Mouse (Mus musculus) mesoderm, embryonic 11.5 days (tissue): ENCODE results near the gene Tmem38b.

Experiments used
- DNase-seq: peaks from one replicate; pipeline ENCODE4 v3.0.0-alpha.2; 2012; ENCODE audit warnings: low read depth, low spot score

Tmem38b gene

DNA sequence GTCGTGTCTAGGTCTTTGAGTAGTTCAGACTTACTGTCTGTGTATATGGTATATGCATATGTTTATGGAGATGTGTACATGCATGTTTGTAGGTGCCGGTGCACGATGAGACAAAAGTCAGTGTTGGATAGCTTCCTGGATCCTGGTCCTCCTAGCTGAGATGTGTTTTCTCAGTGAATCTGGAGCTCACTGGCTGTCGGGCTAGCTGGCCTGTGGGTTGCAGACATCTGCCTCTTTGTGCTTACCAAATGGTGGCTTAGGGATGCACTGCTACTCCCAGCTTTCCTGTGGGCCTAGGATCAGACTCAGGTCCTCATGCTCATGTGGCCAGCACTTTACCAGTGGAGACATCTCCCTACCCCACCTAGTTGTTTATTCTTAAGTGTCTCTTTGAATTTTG, 4.2 kb downstream of the Tmem38b start:
- DNase-seq = no peak

DNA sequence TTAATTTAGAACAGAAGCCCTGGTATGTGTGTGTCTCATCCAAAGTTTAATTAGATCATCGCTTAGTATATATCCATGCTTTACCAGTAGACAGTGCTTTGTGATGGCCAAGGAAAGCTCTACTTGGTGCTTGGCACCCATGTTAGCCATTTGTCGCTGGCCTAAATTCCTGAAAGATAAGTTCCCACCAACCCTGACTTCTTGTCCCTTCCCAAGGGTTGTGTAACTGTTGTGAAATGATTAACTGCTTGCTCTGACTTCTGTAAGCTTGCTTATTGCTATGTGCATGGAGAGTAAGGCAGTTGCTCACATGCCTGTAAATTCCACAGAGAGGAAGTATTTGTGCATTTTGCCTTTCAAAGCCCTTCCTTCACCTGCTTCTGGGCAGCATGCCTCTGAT, 4.7 kb downstream of the Tmem38b start:
- DNase-seq = no peak

DNA sequence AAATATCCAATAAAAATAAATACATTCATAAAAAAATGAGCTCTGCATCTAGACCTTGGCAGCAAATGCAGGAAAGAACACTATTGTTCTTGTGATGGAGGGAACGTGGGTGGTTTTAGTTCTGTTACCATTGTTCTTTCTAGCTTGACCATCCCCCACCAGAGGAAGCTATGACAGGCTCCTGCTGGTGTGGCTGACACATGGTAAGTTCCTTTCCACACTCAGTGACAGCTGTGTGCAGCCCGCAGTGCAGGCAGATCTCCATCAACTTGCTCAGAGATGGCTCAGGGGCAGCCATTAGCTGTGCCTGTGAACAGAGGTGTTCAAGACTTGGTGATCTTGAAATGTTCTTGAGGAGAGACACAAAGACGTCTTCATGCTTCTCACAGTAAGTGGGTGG, 6.5 kb downstream of the Tmem38b start:
- no peak for DNase-seq

GRCm38 (mm10) chr4:53836978-53837377, 11.1 kb downstream of the Tmem38b start:
- DNase-seq = no peak

GRCm38 (mm10) chr4:53840158-53840870, 14.5 kb downstream of the Tmem38b start:
- DNase-seq = no peak

GRCm38 (mm10) chr4:53843553-53843952, 17.7 kb downstream of the Tmem38b start:
- peak; percentile 16 for DNase-seq

DNA sequence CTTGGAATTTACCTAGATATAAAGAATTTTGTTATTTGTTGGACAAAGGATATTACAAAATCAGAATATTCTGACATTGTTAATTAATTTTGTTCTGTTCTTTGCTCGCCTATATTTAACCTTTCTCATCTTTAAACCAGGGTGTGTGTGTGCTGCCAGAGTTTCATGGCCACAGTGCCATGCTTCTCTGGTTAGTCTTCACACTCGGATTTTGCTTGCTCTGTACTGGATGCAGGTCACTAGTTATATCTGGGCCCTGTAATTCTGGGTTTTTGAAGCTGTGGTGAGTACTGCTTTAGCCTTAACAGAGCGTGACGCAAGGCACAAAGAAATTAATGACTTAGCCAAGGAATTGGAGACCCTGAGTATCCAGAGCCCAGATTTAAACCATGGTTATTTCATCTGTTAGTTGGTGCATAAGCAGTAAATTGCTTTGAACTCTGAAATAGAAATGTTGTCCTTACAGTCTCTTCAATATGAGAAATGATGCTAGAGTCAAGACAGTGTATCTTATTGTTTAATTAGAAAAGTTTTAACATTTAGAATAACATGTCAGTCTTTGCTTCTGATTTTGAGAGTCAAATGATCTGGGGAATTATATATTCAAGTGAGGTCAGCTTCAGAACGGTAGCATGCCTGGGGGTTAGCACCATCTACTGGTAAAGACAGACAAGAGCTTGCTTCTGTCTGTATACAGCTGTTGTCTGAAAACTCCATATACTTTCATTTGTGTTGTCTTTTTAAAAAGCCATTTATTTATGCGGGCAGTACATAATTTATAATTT, 19.2 kb downstream of the Tmem38b start:
- peak; percentile 34 for DNase-seq

DNA sequence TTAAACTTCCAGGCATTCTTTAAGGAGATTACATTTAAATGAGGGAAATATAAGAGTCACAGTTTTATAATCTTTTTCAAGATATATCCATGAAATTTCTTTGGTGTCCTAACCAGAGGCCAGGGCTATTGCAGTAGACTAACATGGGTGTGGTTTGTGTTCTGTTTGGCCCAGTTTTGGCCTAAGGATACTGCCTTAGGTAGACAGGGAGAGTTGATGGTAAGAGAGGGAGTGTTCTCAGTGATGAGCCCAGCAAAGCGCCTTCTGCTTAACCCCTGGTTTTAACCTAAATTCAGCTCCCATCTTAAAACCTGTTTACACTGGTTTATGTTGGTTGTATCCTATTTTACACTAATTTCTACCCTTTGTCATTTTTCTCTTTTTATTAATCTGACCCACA, 19.8 kb downstream of the Tmem38b start:
- DNase-seq = no peak

DNA sequence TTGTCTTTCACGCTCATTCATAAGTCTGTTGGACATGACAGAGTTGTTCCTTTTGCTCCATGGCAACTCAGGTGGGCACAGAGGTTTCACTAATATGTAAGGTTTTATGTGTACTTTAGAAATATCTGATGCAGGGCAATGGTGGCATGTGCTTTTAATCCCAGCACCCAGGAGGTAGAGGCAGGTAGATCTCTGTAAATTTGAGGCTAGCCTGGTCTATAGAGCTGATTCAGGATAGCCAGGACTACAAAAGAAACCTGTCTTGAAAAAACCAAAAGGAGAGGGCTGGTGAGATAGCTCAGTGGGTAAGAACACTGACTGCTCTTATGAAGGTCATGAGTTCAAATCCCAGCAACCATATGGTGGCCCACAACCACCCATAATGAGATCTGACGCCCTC, 20.5 kb downstream of the Tmem38b start:
- no peak for DNase-seq

GRCm38 (mm10) chr4:53847541-53847940, 21.7 kb downstream of the Tmem38b start:
- no peak for DNase-seq

DNA sequence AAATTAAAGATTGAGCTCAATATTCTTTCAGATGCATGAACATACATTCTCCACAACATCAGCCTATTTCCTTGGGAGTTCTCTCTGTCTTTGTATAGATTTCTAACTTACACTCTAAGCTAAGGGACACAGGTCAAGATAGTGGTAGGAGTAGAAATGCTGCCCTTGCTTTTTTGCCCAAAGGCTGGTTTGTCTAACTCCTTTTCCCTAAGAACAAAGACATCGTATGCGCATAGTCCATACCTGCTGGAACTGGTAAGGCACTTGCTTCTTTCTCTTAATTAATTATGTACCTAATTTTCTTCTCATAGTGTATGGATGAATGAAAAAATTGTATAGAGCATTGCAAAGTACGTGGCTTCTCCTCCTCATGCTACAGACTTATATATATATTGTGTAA, 22.5 kb downstream of the Tmem38b start:
- no peak for DNase-seq

GRCm38 (mm10) chr4:53848816-53849215, 23.0 kb downstream of the Tmem38b start:
- DNase-seq = no peak

- no peak for DNase-seq
Observed at GRCm38 (mm10) chr4:53849804-53850203, 24.0 kb downstream of the Tmem38b start.

- DNase-seq = no peak
Observed at GRCm38 (mm10) chr4:53853333-53853732, 27.5 kb downstream of the Tmem38b start.

- DNase-seq = no peak
Observed at GRCm38 (mm10) chr4:53859944-53860343, 34.1 kb downstream of the Tmem38b start.

DNA sequence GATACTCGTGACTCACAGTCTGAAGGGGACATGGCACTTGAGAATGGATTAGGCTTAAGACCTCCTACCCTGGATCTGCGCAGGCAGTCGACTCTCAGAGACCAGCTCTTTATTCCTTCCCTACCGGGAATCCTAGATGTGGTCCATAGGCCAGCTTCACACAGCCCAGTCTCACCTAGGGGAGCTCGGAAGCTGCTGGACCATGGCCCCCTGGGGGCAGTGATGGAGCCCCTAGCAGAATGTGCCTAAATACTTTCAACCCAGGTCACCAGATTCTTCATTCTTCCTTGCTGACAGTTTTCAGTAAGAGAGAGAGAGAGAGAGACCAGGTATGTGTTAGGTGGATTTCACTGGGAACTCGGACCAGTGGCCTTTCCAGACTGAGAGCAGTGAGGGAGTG, 36.3 kb downstream of the Tmem38b start:
- no peak for DNase-seq

- no peak for DNase-seq
Observed at GRCm38 (mm10) chr4:53864098-53864820, 38.4 kb downstream of the Tmem38b start.

- DNase-seq = no peak
Observed at GRCm38 (mm10) chr4:53866459-53866858, 40.6 kb downstream of the Tmem38b start.

DNA sequence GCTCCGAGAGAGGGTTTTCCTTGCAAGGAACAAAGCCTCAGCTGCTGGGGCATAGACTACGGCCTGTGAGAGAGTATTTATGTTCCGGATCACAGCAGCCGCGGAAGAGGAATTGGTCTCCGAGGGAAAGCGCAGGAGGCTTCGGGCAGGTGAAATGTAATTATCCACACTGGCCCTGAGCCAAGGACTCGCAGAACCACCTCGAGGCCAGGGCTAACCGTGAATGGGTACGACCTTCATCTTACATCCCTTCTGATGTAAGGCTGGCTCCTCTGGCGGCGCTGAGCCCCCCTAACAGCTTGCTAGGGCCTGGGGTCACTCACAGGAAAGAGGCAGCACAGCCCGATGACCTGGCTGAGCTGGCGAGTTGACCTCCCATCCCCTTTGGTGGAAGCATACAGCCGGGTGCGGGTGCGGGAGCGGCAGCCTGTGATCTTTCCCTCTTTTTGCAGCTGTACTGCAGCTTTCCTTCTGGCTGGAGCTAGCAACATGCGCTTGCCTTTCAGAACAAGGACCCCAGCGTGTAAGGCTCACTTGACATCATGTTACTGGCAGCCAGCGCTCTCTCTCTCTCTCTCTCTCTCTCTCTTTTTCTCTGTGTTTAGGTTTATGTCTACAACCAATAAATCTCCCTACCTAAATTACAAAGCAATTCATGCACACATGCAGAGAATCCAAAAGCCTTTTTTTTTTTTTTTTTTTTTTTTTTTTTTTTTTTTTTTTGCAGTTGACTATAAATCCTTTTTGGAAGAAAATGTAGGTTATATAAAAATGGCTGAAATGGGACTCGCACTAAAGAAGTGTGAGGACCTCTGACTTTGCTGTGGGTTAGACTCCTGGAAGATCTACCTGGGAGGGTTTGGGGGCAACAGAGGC, 52.9 kb downstream of the Tmem38b start:
- DNase-seq = peak; percentile 61

- DNase-seq = no peak
Observed at GRCm38 (mm10) chr4:53882921-53883682, 57.3 kb downstream of the Tmem38b start.
